Mouse (Mus musculus) E14TG2a.4 (cell line): Measurements from ENCODE around the gene Cdyl.

Experiments
- CTCF ChIP-seq: conservative IDR thresholded peaks from 2 replicates; pipeline ENCODE4 v1.5.1; 2014; ENCODE audit warnings: low read length
- POU5F1 ChIP-seq: IDR thresholded peaks from 2 replicates; pipeline ENCODE4 v1.6.1; 2014; ENCODE audit warnings: low read length, borderline replicate concordance

DNA sequence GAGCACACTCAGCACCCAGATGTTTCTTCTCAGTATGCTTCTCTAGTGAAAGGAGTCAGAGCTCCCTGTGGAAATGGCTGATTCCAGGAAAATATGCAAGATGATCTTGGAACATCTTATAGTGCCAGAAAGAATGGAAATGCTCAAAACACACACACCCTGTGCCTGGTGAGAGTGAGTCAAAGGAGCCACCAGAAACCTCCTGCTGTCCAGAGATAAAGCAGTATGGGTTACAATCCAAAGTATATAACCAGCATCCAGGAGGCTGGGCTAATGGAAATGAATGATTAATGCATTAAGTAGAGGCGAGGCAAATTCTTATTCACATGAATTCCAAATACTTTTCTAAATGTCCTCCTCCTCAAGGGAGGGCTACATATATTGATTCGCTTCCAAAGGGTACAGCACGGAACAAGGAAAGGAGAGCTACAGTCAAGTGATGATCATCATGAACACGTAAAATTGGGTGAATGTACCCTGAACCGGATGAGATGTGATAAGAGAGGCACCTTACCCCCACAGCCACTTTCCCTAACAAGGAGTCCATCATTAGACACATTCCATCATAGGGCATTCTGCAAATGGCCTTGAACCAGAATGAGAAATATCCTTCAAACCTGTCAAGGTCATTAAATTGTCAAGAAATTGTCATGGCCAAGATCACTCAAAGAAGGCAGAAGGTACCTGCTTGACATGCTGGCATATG lies 73.4 kb downstream of the Cdyl start:
- TF ChIP-seq CTCF: no peak
- no peak for TF ChIP-seq POU5F1
